Mouse (Mus musculus) limb, embryonic 12.5 days (tissue): ENCODE data around the gene Kxd1. TPM values are rescaled to one million over a fixed set of nuclear protein-coding genes. Genes with fewer than 3 reads are reported as not detected.

Experiments
- ATAC-seq: fragments of 200-750 bp; cut with Nextera tagmentation; 2 replicates; pipeline ENCODE4 v1.8.0; 2017; ENCODE audit warnings: low read depth, moderate TSS enrichment; ENCODE audit not compliant: insufficient number of reproducible peaks, insufficient read depth, low FRiP score, low TSS enrichment
- H3K27ac ChIP-seq: fragments of 300-500 bp; sonication (generic); 2 replicates; pipeline ENCODE4 v1.5.1; 2016; ENCODE audit warnings: mild to moderate bottlenecking, moderate library complexity
- H3K27me3 ChIP-seq: fragments of 300-500 bp; sonication (generic); 2 replicates; pipeline ENCODE4 v1.6.1; 2016; ENCODE audit warnings: mild to moderate bottlenecking, moderate library complexity
- H3K36me3 ChIP-seq: fragments of 300-500 bp; sonication (generic); 2 replicates; pipeline ENCODE4 v1.6.1; 2016; ENCODE audit warnings: mild to moderate bottlenecking, moderate library complexity
- H3K4me1 ChIP-seq: fragments of 300-500 bp; sonication (generic); replicated peaks from 2 replicates; pipeline ENCODE4 v1.6.1; 2016
- H3K4me2 ChIP-seq: fragments of 300-500 bp; sonication (generic); 2 replicates; pipeline ENCODE4 v1.6.1; 2016; ENCODE audit warnings: mild to moderate bottlenecking, moderate library complexity
- H3K4me3 ChIP-seq: fragments of 300-500 bp; sonication (generic); replicated peaks from 2 replicates; pipeline ENCODE4 v1.5.1; 2016; ENCODE audit warnings: mild to moderate bottlenecking
- H3K9ac ChIP-seq: fragments of 300-500 bp; sonication (generic); replicated peaks from 2 replicates; pipeline ENCODE4 v1.6.1; 2016; ENCODE audit warnings: mild to moderate bottlenecking, moderate library complexity
- H3K9me3 ChIP-seq: fragments of 300-500 bp; sonication (generic); 2 replicates; pipeline ENCODE4 v1.6.1; 2016; ENCODE audit warnings: mild to moderate bottlenecking, moderate library complexity
- WGBS: fragments of 180-500 bp; shearing (Covaris S2); methylation state at CpG from one replicate; pipeline ENCODE4 v1.1.7; 2016; 5-methylcytosine and 5-hydroxymethylcytosine counted together
- polyA plus RNA-seq: library from polyadenylated mRNA; unstranded; fragments of >200 nt; fragmentation: Nextera tagmentation; extraction: Ambion mirVana; gene quantifications from 2 replicates; pipeline ENCODE4 v1.2.1, GENCODE M21; 2016

The Kxd1 gene
- polyA plus RNA-seq, 1 experiment from 2014 or later: 50.7 TPM

- Histone ChIP-seq H3K9ac (no peak overlapping the region), H3K4me1 (peaks cover 69% of the 10 kb centered on the region), H3K4me3 (no peak overlapping the region)
Observed at GRCm38 (mm10) chr8:70502540-70502939, 25.2 kb downstream of the Kxd1 start.

GRCm38 (mm10) chr8:70501820-70502529 is 25.8 kb downstream of the Kxd1 start:
- Histone ChIP-seq H3K4me3 (peak overlapping the region; percentile 10; the same call in 1 of the 2 replicates), H3K9ac (no peak overlapping the region), H3K27me3 (peaks cover 60% of the 10 kb centered on the region), H3K4me2 (peak overlapping the region; percentile 83), H3K36me3 (peaks cover 9% of the 10 kb centered on the region; the same call in 1 of the 2 replicates), H3K27ac (no peak overlapping the region), H3K9me3 (no peaks in the 10 kb centered on the region), H3K4me1 (peaks cover 69% of the 10 kb centered on the region)
- WGBS: 12% methylated on average over 23 of the region's 23 CpGs
- ATAC-seq: no peak

More at GRCm38 (mm10) chr8:70502540-70502939, 25.2 kb downstream of the Kxd1 start:
- ATAC-seq: no peak
- peaks cover 55% of the 10 kb centered on the region for H3K27me3 ChIP-seq
- peak overlapping the region; percentile 83 for H3K4me2 ChIP-seq
- H3K27ac ChIP-seq: no peak overlapping the region
- H3K36me3 ChIP-seq: peaks cover 14% of the 10 kb centered on the region
- no peaks in the 10 kb centered on the region for H3K9me3 ChIP-seq
- 31% methylated on average over 12 of the region's 12 CpGs for WGBS

DNA sequence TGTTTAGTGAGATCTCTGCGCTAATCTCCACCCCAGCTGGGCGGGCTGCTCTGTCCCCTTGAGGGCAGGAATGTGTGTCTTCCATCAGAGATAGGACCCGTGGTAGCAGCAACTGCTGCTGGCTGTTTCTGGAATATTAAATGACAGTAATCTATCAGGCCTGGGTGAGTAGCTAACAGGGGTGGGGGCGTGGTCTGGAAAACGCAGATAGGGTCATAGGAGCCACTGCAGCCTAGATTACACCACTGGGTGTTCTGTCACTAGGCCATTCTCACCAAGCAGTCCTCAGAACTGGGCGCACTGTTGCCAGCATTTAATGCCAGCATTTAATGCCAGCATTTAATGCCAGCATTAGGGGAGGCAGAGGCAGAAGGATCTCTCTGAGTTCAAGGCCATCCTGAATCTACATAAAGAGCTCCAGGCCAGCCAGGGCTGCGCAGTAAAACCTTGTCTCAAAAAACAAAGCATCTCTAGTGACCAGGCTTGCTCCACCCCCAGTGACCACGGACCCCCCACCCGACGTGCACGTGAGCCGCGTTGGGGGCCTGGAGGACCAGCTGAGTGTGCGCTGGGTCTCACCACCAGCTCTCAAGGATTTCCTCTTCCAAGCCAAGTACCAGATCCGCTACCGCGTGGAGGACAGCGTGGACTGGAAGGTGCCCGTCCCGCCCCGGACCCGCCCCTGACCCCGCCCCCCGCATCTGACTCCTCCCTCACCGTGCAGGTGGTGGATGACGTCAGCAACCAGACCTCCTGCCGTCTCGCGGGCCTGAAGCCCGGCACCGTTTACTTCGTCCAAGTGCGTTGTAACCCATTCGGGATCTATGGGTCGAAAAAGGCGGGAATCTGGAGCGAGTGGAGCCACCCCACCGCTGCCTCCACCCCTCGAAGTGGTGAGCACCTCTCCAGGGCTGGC is 27.1 kb downstream of the Kxd1 start:
- H3K27ac ChIP-seq: no peak overlapping the region
- H3K4me2 ChIP-seq: peak overlapping the region; percentile 35
- H3K36me3 ChIP-seq: 0 out of 2 replicates have a peak, but pooled peaks cover 7% of the 10 kb centered on the region
- WGBS: 14% methylated on average over 39 of the region's 39 CpGs
- peaks cover 73% of the 10 kb centered on the region for H3K4me1 ChIP-seq
- no peak for ATAC-seq
- H3K27me3 ChIP-seq: peaks cover 74% of the 10 kb centered on the region
- H3K9me3 ChIP-seq: no peaks in the 10 kb centered on the region
- peak overlapping the region; percentile 19; the same call in 1 of the 2 replicates for H3K4me3 ChIP-seq
- H3K9ac ChIP-seq: peak overlapping the region; percentile 40; the same call in 1 of the 2 replicates

GRCm38 (mm10) chr8:70495771-70496062 is 32.0 kb downstream of the Kxd1 start:
- no peak for ATAC-seq
- H3K27ac ChIP-seq: peak overlapping the region; percentile 83
- WGBS: 5% methylated on average over 12 of the region's 12 CpGs
- H3K4me1 ChIP-seq: peaks cover 72% of the 10 kb centered on the region
- peaks cover 94% of the 10 kb centered on the region for H3K27me3 ChIP-seq
- peak overlapping the region; percentile 93 for H3K4me2 ChIP-seq
- H3K4me3 ChIP-seq: peak overlapping the region; percentile 65
- H3K36me3 ChIP-seq: no peaks in the 10 kb centered on the region
- peak overlapping the region; percentile 78 for H3K9ac ChIP-seq
- no peaks in the 10 kb centered on the region for H3K9me3 ChIP-seq

- H3K9ac ChIP-seq: peak overlapping the region; percentile 78
- H3K27ac ChIP-seq: peak overlapping the region; percentile 83
- peak overlapping the region; percentile 93 for H3K4me2 ChIP-seq
- H3K27me3 ChIP-seq: peaks cover 94% of the 10 kb centered on the region
- ATAC-seq: 0 out of 2 replicates have a peak, but pooled peaks have one; percentile 8
- H3K9me3 ChIP-seq: no peaks in the 10 kb centered on the region
- H3K4me3 ChIP-seq: peak overlapping the region; percentile 65
- WGBS: under 1% methylated on average over 21 of the region's 21 CpGs
- no peaks in the 10 kb centered on the region for H3K36me3 ChIP-seq
- peaks cover 72% of the 10 kb centered on the region for H3K4me1 ChIP-seq
Observed at GRCm38 (mm10) chr8:70495001-70495770, 32.6 kb downstream of the Kxd1 start.

DNA sequence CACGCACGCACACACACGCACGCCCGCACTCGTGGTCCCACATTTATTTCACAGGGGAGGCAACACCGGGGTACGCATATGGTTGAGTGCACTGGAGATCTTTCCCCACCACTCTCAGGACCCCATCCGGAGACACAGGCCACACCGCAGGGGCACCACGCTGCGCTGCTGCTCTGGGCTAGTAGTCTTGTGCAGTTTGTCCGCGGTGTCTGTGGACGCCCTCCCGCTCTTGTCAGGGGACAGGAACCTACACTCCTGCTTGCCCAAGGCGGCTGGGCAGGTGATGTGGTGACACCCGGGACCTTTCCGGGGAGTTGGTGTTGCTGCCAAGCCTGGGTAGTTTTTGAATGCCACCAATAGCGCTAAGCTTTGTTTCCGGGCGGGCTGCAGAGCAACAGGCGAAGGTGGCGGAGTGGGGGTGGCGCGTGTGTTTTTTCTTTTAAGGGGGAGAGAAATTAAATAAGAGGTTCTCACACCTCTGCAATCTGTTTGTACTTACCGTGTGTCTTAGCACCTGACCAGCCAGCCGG is 33.3 kb downstream of the Kxd1 start:
- peak; percentile 16; the same call in 1 of the 2 replicates for ATAC-seq
- WGBS: 1% methylated on average over 27 of the region's 28 CpGs
- peak overlapping the region; percentile 83 for H3K27ac ChIP-seq
- H3K9ac ChIP-seq: peak overlapping the region; percentile 78
- H3K4me3 ChIP-seq: peak overlapping the region; percentile 65
- peaks cover 94% of the 10 kb centered on the region for H3K27me3 ChIP-seq
- no peaks in the 10 kb centered on the region for H3K36me3 ChIP-seq
- peak overlapping the region; percentile 93 for H3K4me2 ChIP-seq
- peaks cover 72% of the 10 kb centered on the region for H3K4me1 ChIP-seq
- H3K9me3 ChIP-seq: no peaks in the 10 kb centered on the region

- 2% methylated on average over 41 of the region's 47 CpGs for WGBS
- no peaks in the 10 kb centered on the region for H3K36me3 ChIP-seq
- H3K4me3 ChIP-seq: peak overlapping the region; percentile 65
- ATAC-seq: no peak
- H3K4me1 ChIP-seq: peaks cover 75% of the 10 kb centered on the region
- H3K4me2 ChIP-seq: peak overlapping the region; percentile 93
- H3K9me3 ChIP-seq: no peaks in the 10 kb centered on the region
- peak overlapping the region; percentile 78 for H3K9ac ChIP-seq
- H3K27ac ChIP-seq: peak overlapping the region; percentile 83
- peaks cover 94% of the 10 kb centered on the region for H3K27me3 ChIP-seq
Observed at GRCm38 (mm10) chr8:70493692-70494415, 33.9 kb downstream of the Kxd1 start.

DNA sequence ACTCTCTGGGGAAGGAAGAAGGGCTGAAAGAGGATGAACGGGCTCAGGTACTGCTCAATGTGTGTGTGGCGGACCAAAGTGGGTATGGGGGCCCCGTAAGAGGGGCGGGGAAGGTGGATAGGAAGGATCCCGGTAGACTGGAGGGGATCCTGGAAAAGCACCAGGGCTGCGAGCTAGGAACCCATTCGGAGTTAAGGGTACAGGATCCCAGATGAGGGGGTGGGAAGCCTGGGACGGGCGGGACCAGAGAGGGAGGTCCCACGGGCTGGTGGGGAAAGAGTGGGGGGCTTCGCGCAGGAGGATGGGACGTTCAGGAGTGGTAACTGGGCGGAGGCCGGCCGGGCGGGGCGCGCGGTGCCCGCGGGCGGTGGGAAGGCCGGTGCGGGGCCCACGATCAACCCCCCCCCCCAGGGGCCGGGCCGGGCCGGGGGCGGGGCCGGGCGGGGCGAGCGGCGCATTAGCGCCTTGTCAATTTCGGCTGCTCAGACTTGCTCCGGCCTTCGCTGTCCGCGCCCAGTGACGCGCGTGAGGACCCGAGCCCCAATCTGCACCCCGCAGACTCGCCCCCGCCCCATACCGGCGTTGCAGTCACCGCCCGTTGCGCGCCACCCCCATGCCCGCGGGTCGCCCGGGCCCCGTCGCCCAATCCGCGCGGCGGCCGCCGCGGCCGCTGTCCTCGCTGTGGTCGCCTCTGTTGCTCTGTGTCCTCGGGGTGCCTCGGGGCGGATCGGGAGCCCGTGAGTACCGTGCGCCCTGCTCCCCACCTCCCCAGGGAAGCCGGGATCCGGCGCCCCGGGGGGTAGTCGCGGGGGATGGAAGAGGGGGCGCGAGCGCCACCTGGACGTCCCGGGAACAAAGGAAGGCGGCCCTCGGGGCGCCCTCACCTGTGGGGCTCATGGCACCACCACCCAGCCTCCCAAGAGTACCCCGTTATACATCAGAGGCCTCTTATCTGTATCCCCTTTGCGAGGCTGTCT is 34.8 kb downstream of the Kxd1 start, which contains the start of gene Crlf1:
TSS of gene Crlf1 (plus strand) at position 495 of the 977 bp plus-strand sequence.
- Histone ChIP-seq H3K27me3 (peaks cover 96% of the 10 kb centered on the region), H3K4me2 (peak within 1 kb of the TSS; percentile 93), H3K36me3 (no peaks in the 10 kb centered on the region), H3K27ac (peak within 1 kb of the TSS; percentile 83), H3K4me1 (peaks cover 84% of the 10 kb centered on the region), H3K9ac (peak within 1 kb of the TSS; percentile 78), H3K4me3 (peak within 1 kb of the TSS; percentile 65), H3K9me3 (no peaks in the 10 kb centered on the region)
- WGBS: under 1% methylated on average over 87 of the region's 93 CpGs
- ATAC-seq: no peak

DNA sequence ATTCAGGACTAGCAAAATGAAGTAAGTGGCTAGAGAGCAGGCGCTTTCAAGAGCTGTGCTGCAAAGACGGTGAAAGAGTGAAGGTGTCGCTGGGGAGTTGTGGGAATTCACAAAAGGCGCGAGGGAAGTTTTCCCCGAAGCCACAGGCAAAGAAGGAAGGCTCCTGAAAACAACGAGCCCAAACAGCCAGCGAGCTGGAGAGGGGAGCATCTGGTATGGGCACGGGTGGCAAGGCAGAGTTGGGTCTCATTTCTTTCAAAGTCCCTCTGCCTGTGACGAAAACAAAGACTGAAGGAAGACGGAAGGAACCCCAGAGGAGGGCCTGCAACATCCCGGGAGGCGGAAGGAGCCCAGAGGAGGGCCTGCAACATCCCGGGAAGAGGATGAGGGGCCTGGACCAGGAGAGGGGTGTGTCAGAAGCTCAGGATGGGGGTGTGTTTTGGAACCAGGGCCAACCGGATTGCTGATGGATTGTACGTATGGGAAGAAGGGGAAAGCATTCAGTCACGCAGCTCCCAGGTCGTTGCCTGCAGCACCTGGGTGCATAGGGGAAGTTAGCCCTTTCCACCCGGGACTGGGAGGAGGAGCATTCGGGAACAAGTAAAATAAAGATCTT is 36.8 kb downstream of the Kxd1 start:
- H3K27me3 ChIP-seq: peaks cover 98% of the 10 kb centered on the region
- H3K9ac ChIP-seq: 0 out of 2 replicates have a peak overlapping the region, but pooled peaks have one; percentile 6

More for the DNA sequence above, 36.8 kb downstream of the Kxd1 start:
- peak overlapping the region; percentile 70 for H3K27ac ChIP-seq
- peak overlapping the region; percentile 65 for H3K4me3 ChIP-seq
- H3K4me2 ChIP-seq: peak overlapping the region; percentile 93
- no peak for ATAC-seq
- no peaks in the 10 kb centered on the region for H3K36me3 ChIP-seq
- H3K4me1 ChIP-seq: peaks cover 98% of the 10 kb centered on the region
- WGBS: 5% methylated on average over 20 of the region's 20 CpGs
- H3K9me3 ChIP-seq: no peaks in the 10 kb centered on the region
